Mouse (Mus musculus) spleen, postnatal 0 days (tissue): ENCODE results near the gene Cct2. TPM values are rescaled to one million over a fixed set of nuclear protein-coding genes. Genes with fewer than 3 reads are reported as not detected.

Source experiments
- polyA plus RNA-seq: library from polyadenylated mRNA; unstranded; fragments of >200 nt; fragmentation: Nextera tagmentation; extraction: Ambion mirVana; gene quantifications from 2 replicates; pipeline ENCODE4 v1.2.1, GENCODE M21; 2015

The Cct2 gene
- polyA plus RNA-seq, result 190 and 200 TPM in 2 replicates

DNA sequence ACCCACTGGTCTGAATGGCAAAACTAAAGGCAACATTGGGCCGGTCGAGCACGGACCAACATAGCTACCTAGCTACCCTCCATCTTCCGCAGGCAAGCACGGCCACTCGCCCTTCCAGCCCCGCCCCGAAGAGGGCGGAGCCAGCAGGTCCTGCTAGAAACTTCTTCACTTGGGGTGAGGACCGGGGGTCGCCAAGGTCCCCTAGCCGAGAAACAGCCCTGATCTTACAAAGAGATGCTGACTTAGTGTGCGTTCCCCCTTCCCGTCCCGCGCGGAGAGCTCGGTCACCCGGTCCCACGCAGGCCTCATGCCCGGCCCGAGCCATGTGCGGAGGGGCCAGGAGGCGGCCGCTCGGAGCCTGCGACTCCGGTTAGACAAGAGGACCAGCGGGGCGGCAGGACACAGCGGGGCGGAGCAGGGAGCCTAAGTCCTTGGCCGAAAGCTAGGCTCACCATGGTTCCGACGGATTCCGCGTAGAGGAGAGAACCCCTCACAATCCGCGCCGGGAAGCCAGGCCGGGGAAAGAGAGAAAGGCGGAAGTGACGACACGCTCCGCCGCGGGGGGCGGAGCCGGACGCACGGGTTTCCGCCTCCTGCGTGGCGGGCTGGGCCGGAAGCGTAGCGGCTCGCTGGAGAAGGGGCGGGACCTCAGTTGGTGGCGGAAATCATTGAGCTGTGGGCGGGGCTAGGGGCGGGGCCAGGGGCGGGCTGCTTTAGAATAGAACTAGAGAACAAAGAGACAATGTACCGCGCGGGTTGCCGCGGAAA is at the start of gene Cct2:
Gene Cct2 (minus strand): TSS at position 561 of the 768 bp plus-strand sequence.

DNA sequence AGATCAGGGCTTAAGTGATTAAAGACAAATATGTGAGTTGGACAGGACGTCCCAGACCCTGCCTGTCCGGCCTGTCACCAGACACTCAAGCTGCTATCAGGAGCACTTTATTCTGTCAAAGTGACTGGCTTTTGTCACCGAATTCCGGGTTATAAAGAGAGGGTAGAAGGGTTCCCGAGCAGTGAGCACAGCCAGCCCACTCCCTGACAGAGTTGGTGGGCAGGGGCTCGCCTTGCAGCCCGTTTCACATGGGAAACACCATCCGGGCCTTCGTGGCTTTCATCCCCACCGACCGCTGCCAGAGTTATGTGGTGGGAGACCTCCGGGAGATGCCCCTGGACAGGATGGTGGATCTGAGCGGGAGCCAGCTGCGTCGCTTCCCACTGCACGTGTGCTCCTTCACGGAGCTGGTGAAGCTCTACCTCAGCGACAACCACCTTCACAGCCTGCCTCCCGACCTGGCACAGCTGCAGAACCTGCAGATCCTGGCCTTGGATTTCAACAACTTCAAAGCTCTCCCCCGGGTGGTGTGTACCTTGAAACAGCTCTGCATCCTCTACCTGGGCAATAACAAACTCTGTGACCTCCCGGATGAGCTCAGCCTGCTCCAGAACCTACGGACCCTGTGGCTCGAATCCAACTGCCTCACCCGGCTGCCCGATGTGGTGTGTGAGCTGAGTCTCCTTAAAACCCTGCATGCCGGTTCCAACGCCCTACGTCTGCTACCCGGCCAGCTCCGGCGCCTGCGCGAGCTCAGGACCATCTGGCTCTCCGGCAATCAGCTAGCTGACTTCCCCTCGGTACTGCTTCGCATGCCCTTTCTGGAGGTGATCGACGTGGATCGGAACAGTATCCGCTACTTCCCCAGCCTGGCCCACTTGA is 18.2 kb downstream of the Cct2 start, which contains the start of gene Lrrc10:
Gene Lrrc10 (plus strand): TSS at position 167 of the 882 bp plus-strand sequence.

Other genes with a start within 250 kb of the Cct2 start
- 0.05 TPM in 2 replicates for gene Myrfl, start 166.9 kb downstream of the Cct2 start, polyA plus RNA-seq
- 6.2 and 6.8 TPM in 2 replicates for gene Rab3ip, start 113.0 kb downstream of the Cct2 start, polyA plus RNA-seq
- not detected in 2 replicates for gene Gm10271, start 91.2 kb downstream of the Cct2 start, polyA plus RNA-seq
- gene Best3, start 77.5 kb downstream of the Cct2 start, polyA plus RNA-seq, result not detected in 2 replicates
- gene Lrrc10, start 18.5 kb downstream of the Cct2 start, polyA plus RNA-seq, result not detected in 2 replicates
- gene Frs2, start 84.7 kb upstream of the Cct2 start, polyA plus RNA-seq, result 12.5 and 12.8 TPM in 2 replicates
- 55.4 and 59.1 TPM in 2 replicates for gene Yeats4, start 160.7 kb upstream of the Cct2 start, polyA plus RNA-seq
- gene 9530003J23Rik, start 174.9 kb upstream of the Cct2 start, polyA plus RNA-seq, result not detected in 2 replicates
- gene Lyz2, start 218.5 kb upstream of the Cct2 start, polyA plus RNA-seq, result 843 and 1,348 TPM in 2 replicates
- gene Lyz1, start 229.1 kb upstream of the Cct2 start, polyA plus RNA-seq, result 0.38 and 0.51 TPM in 2 replicates